Mouse (Mus musculus) CH12.LX (cell line): ENCODE measurements around the gene Olfr91. TPM values are rescaled to one million over a fixed set of nuclear protein-coding genes. Genes with fewer than 3 reads are reported as not detected.

Experiments
- DNase-seq: peaks from one replicate; pipeline ENCODE4 v3.0.0-alpha.2; 2013; ENCODE audit errors: extremely low read depth
- H3K27ac ChIP-seq: 2 replicates; pipeline ENCODE4 v1.5.1; 2012; ENCODE audit warnings: low read depth, mild to moderate bottlenecking, control low read depth, moderate library complexity; ENCODE audit not compliant: insufficient read depth
- H3K27me3 ChIP-seq: replicated peaks from 2 replicates; pipeline ENCODE3; 2012; ENCODE audit warnings: inconsistent platforms
- H3K36me3 ChIP-seq, 2 experiments: replicated peaks in 1 of 2; 2 replicates each; pipeline versions ENCODE3 to v1.6.1; 2012; ENCODE audit warnings: inconsistent platforms in 1 of 2, low read length in 1 of 2, mild to moderate bottlenecking in 1 of 2, mixed read lengths in 1 of 2, moderate library complexity in 1 of 2; ENCODE audit not compliant: control insufficient read depth in 1 of 2, insufficient read depth in 1 of 2
- H3K4me1 ChIP-seq, 2 experiments: 2 replicates each; pipeline ENCODE4 v1.6.1; 2012; ENCODE audit warnings: inconsistent platforms in 1 of 2, moderate library complexity in 1 of 2; ENCODE audit not compliant: insufficient read depth in 2 of 2, control insufficient read depth in 1 of 2
- H3K4me2 ChIP-seq: 2 replicates; pipeline ENCODE4 v1.6.1; 2012; ENCODE audit warnings: low read depth, mild to moderate bottlenecking, control low read depth; ENCODE audit not compliant: poor library complexity, insufficient read depth, severe bottlenecking
- H3K4me3 ChIP-seq, 3 experiments: fragments of 150-350 bp in 1 of 3; sonication (generic) in 1 of 3; replicated peaks in 1 of 3; 2 replicates each; pipeline versions ENCODE3 to v1.5.1; 2011 to 2012; ENCODE audit warnings: low read depth in 2 of 3, low read length in 2 of 3, mild to moderate bottlenecking in 2 of 3, moderate library complexity in 2 of 3, control low read depth in 1 of 3, improper control_type of control experiment in 1 of 3, inconsistent platforms in 1 of 3, mixed read lengths in 1 of 3; ENCODE audit not compliant: poor library complexity in 1 of 3
- H3K79me2 ChIP-seq: replicated peaks from 2 replicates; pipeline ENCODE4 v1.6.1; 2012; ENCODE audit warnings: mild to moderate bottlenecking, moderate library complexity; ENCODE audit not compliant: control insufficient read depth, poor library complexity, insufficient read depth, severe bottlenecking; ENCODE audit errors: extremely low read depth
- H3K9ac ChIP-seq: 2 replicates; pipeline ENCODE4 v1.6.1; 2012; ENCODE audit warnings: low read depth, mild to moderate bottlenecking, control low read depth, moderate library complexity; ENCODE audit not compliant: insufficient read depth
- H3K9me3 ChIP-seq: replicated peaks from 2 replicates; pipeline ENCODE3; 2012; ENCODE audit warnings: low read length, inconsistent platforms, mixed read lengths
- BHLHE40 ChIP-seq: IDR thresholded peaks from 2 replicates; pipeline ENCODE4 v1.6.1; 2011; ENCODE audit warnings: mild to moderate bottlenecking, low read depth, low read length, improper control_type of control experiment
- CHD2 ChIP-seq: IDR thresholded peaks from 2 replicates; pipeline ENCODE4 v1.6.1; 2011; ENCODE audit warnings: low read length, improper control_type of control experiment
- CTCF ChIP-seq, 2 experiments: IDR thresholded peaks in 1 of 2; conservative IDR thresholded peaks in 1 of 2; 2 replicates each; pipeline ENCODE4 v1.5.1; 2011 to 2012; ENCODE audit warnings: low read depth in 2 of 2, low read length in 2 of 2, improper control_type of control experiment in 1 of 2, inconsistent platforms in 1 of 2, mild to moderate bottlenecking in 1 of 2, moderate library complexity in 1 of 2
- E2F4 ChIP-seq: IDR thresholded peaks from 2 replicates; pipeline ENCODE4 v1.6.1; 2011; ENCODE audit warnings: low read depth, low read length, improper control_type of control experiment; ENCODE audit not compliant: insufficient replicate concordance
- ELF1 ChIP-seq: IDR thresholded peaks from 2 replicates; pipeline ENCODE4 v1.6.1; 2014; ENCODE audit warnings: low read depth, mild to moderate bottlenecking, inconsistent platforms, low read length, improper control_type of control experiment
- EP300 ChIP-seq: IDR thresholded peaks from 2 replicates; pipeline ENCODE4 v1.6.1; 2011; ENCODE audit warnings: low read length, improper control_type of control experiment
- ETS1 ChIP-seq: conservative IDR thresholded peaks from 2 replicates; pipeline ENCODE4 v1.6.1; 2012; ENCODE audit warnings: low read depth, mild to moderate bottlenecking, inconsistent platforms, low read length, improper control_type of control experiment, moderate library complexity
- GABPA ChIP-seq: IDR thresholded peaks from 2 replicates; pipeline ENCODE4 v1.6.1; 2012; ENCODE audit warnings: low read depth, low read length, improper control_type of control experiment, inconsistent platforms; ENCODE audit not compliant: insufficient replicate concordance
- HCFC1 ChIP-seq: IDR thresholded peaks from 2 replicates; pipeline ENCODE4 v1.6.1; 2012; ENCODE audit warnings: low read depth, mild to moderate bottlenecking, inconsistent platforms, low read length, improper control_type of control experiment
- IRF4 ChIP-seq: IDR thresholded peaks from 2 replicates; pipeline ENCODE4 v1.6.1; 2014; ENCODE audit warnings: low read depth, mild to moderate bottlenecking, inconsistent platforms, low read length, improper control_type of control experiment
- JUN ChIP-seq: IDR thresholded peaks from 2 replicates; pipeline ENCODE4 v1.6.1; 2011; ENCODE audit warnings: low read depth, mild to moderate bottlenecking, low read length, improper control_type of control experiment, moderate library complexity; ENCODE audit not compliant: insufficient read depth
- JUND ChIP-seq: conservative IDR thresholded peaks from 2 replicates; pipeline ENCODE4 v1.6.1; 2011; ENCODE audit warnings: low read depth, low read length, improper control_type of control experiment
- MAFK ChIP-seq: IDR thresholded peaks from 2 replicates; pipeline ENCODE4 v1.6.1; 2011; ENCODE audit warnings: low read length, improper control_type of control experiment; ENCODE audit not compliant: insufficient replicate concordance
- MAX ChIP-seq: IDR thresholded peaks from 2 replicates; pipeline ENCODE4 v1.6.1; 2011; ENCODE audit warnings: low read length, improper control_type of control experiment
- MYC ChIP-seq: IDR thresholded peaks from 2 replicates; pipeline ENCODE4 v1.6.1; 2011; ENCODE audit warnings: low read depth, mild to moderate bottlenecking, improper control_type of control experiment, low read length
- PAX5 ChIP-seq: IDR thresholded peaks from 2 replicates; pipeline ENCODE4 v1.6.1; 2012; ENCODE audit warnings: low read length, inconsistent platforms, mixed read lengths
- POLR2AphosphoS2 ChIP-seq: IDR thresholded peaks from 2 replicates; pipeline ENCODE4 v1.6.1; 2011; ENCODE audit warnings: low read depth, low read length, improper control_type of control experiment
- RAD21 ChIP-seq: IDR thresholded peaks from 2 replicates; pipeline ENCODE4 v1.6.1; 2011; ENCODE audit warnings: low read depth, mild to moderate bottlenecking, low read length, improper control_type of control experiment, moderate library complexity
- RCOR1 ChIP-seq: conservative IDR thresholded peaks from 2 replicates; pipeline ENCODE4 v1.6.1; 2012; ENCODE audit warnings: low read depth, mild to moderate bottlenecking, inconsistent platforms, low read length, improper control_type of control experiment
- SIN3A ChIP-seq: IDR thresholded peaks from 2 replicates; pipeline ENCODE4 v1.6.1; 2012; ENCODE audit warnings: low read length, improper control_type of control experiment, inconsistent platforms
- SMC3 ChIP-seq: IDR thresholded peaks from 2 replicates; pipeline ENCODE4 v1.6.1; 2011; ENCODE audit warnings: low read depth, low read length, improper control_type of control experiment
- TCF12 ChIP-seq: IDR thresholded peaks from 2 replicates; pipeline ENCODE4 v1.6.1; 2014; ENCODE audit warnings: low read depth, mild to moderate bottlenecking, inconsistent platforms, low read length, improper control_type of control experiment
- USF1 ChIP-seq: IDR thresholded peaks from 2 replicates; pipeline ENCODE4 v1.6.1; 2014; ENCODE audit warnings: low read depth, mild to moderate bottlenecking, inconsistent platforms, low read length, improper control_type of control experiment
- USF2 ChIP-seq: conservative IDR thresholded peaks from 2 replicates; pipeline ENCODE4 v1.6.1; 2011; ENCODE audit warnings: low read depth, low read length, improper control_type of control experiment
- ZC3H11A ChIP-seq: IDR thresholded peaks from 2 replicates; pipeline ENCODE4 v1.6.1; 2012; ENCODE audit warnings: low read depth, mild to moderate bottlenecking, inconsistent platforms, low read length, improper control_type of control experiment
- ZNF384 ChIP-seq: IDR thresholded peaks from 2 replicates; pipeline ENCODE4 v1.6.1; 2012; ENCODE audit warnings: low read depth, low read length, improper control_type of control experiment, inconsistent platforms
- dilution Hi-C: fragments of 300-500 bp; cut with MboI; formaldehyde crosslinking; loops from 2 replicates; pipeline ENCODE4 v1.14.3; 2020; ENCODE audit warnings: low sequenced_read_pairs; ENCODE audit not compliant: extremely low pct_unique_long_range_greater_than_20kb, extremely low pct_ligation_motif_present
- in situ Hi-C: fragments of 300-500 bp; cut with MboI; formaldehyde crosslinking; loops from 3 replicates; pipeline ENCODE4 v1.14.3; 2019; ENCODE audit warnings: low sequenced_read_pairs, low pct_ligation_motif_present, low pct_unique_long_range_greater_than_20kb, mixed read lengths
- polyA plus RNA-seq: library from polyadenylated mRNA; unstranded; fragments of >175 nt; gene quantifications from 2 replicates; pipeline ENCODE4 v1.2.1, GENCODE M21; 2012; ENCODE audit warnings: low read depth; ENCODE audit not compliant: insufficient read length
- total RNA-seq, 2 experiments: library from RNA; depleted of rRNA; stranded (reverse); fragments of 300-350 nt in 1 of 2; fragments of >200 nt in 1 of 2; gene quantifications; 2 replicates each; pipeline ENCODE4 v1.2.3; 2012 to 2014

Olfr91 gene
- total and polyA plus RNA-seq, 3 experiments, result not detected

DNA sequence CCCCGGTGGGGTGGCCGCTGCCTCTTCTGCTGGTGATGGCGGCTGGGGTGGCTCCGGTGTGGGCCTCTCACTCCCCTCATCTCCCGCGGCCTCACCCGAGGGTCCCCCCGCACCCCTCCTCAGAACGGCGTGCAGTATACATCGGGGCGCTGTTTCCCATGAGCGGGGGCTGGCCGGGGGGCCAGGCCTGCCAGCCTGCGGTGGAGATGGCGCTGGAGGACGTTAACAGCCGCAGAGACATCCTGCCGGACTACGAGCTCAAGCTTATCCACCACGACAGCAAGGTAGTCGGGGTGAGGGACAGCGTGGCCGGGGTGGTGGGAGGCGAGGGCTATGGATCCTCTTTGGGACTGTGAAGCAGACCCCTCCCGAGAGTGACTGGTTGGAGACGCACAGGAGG is 47.2 kb downstream of the Olfr91 start:
- Histone ChIP-seq H3K4me3 (no peak overlapping the region), H3K79me2 (no peaks in the 10 kb centered on the region), H3K9me3 (no peaks in the 10 kb centered on the region), H3K9ac (no peak overlapping the region), H3K4me1 (peaks cover 4 to 9% of the 10 kb centered on the region in 2 experiments), H3K27ac (no peak overlapping the region), H3K36me3 (peaks cover 7 to 56% of the 10 kb centered on the region in 2 experiments), H3K27me3 (no peaks in the 10 kb centered on the region), H3K4me2 (no peak overlapping the region)
- dilution Hi-C loops, result no loop called here
- in situ Hi-C loops, result loop anchor here (5.0 kb wide), 1 partner anchor 134 kb away; no protein-coding TSS in a partner anchor
- DNase-seq, result no peak
- no peak for TF ChIP-seq ZNF384
- TF ChIP-seq RAD21, result no peak
- no peak for TF ChIP-seq USF1
- no peak for TF ChIP-seq HCFC1
- no peak for TF ChIP-seq TCF12
- no peak for TF ChIP-seq GABPA
- no peak for TF ChIP-seq POLR2AphosphoS2
- TF ChIP-seq MAX, result no peak
- no peak for TF ChIP-seq CTCF (conservative IDR thresholded peaks at IDR 0.05 in 1 of 2, IDR thresholded peaks at IDR 0.05 in 1 of 2; ENCODE audit: low read depth in 2 of 2, low read length in 2 of 2)
- TF ChIP-seq E2F4, result no peak
- no peak for TF ChIP-seq JUND
- TF ChIP-seq ZC3H11A, result no peak
- TF ChIP-seq SMC3, result no peak
- no peak for TF ChIP-seq PAX5
- TF ChIP-seq ELF1, result no peak
- TF ChIP-seq CHD2, result no peak
- no peak for TF ChIP-seq MYC

DNA sequence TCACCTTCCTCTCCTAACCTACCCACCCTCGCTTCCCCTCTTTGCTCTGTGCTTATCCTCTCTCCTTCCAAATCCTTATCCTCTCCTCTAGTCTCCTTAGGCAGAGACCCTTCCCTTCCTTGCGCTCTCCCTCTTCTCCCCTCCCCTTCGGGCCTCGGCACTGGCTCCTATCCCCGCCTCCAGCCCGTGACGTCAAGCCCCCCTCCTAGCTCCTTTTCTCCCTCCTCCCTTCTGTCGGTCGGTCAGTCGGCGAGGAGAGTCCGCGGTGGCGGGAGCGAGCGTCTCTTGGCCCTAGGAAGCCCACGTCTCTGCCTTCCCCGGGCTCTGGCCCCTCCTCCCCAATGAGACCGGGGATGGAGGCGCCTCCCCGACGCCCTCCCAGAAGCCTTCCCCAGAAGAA is 47.7 kb downstream of the Olfr91 start:
- no peaks in the 10 kb centered on the region for H3K9me3 ChIP-seq
- DNase-seq, result no peak
- in situ Hi-C loops, result loop anchor here (5.0 kb wide), 1 partner anchor 133 kb away; no protein-coding TSS in a partner anchor
- H3K4me3 ChIP-seq, result no peak overlapping the region
- H3K79me2 ChIP-seq, result no peaks in the 10 kb centered on the region
- no peak overlapping the region for H3K27ac ChIP-seq
- TF ChIP-seq USF2 (no peak), MYC (no peak), JUND (no peak), BHLHE40 (no peak), IRF4 (no peak), SIN3A (no peak), HCFC1 (no peak), EP300 (no peak), TCF12 (no peak), MAX (no peak), RCOR1 (no peak), CTCF (conservative IDR thresholded peaks at IDR 0.05 in 1 of 2, IDR thresholded peaks at IDR 0.05 in 1 of 2; ENCODE audit: low read depth in 2 of 2, low read length in 2 of 2) (no peak), ETS1 (no peak), ZNF384 (no peak), E2F4 (no peak), MAFK (no peak), RAD21 (no peak), JUN (no peak), ELF1 (no peak)
- no peak overlapping the region for H3K9ac ChIP-seq
- no peak overlapping the region for H3K4me2 ChIP-seq
- peaks cover 4 to 12% of the 10 kb centered on the region in 2 experiments for H3K4me1 ChIP-seq
- no peaks in the 10 kb centered on the region for H3K27me3 ChIP-seq
- H3K36me3 ChIP-seq, result peaks cover 7 to 51% of the 10 kb centered on the region in 2 experiments
- dilution Hi-C loops, result no loop called here
